Mouse (Mus musculus) gastrocnemius, postnatal 4 days (tissue): ENCODE data around the gene Mapkap1. TPM values are rescaled to one million over a fixed set of nuclear protein-coding genes. Genes with fewer than 3 reads are reported as not detected.

ENCODE experiments used
- DNase-seq, 2 experiments: peaks; one replicate each; pipeline ENCODE4 v3.0.0; 2021 to 2022; ENCODE audit warnings: low spot score in 2 of 2, mixed read lengths in 2 of 2
- total RNA-seq, 2 experiments: library from RNA; stranded (reverse); gene quantifications; 2 replicates each; pipeline ENCODE4 v1.2.3; 2021

The Mapkap1 gene
- total RNA-seq, 2 experiments from 2014 or later, result 50.8 to 51.7 TPM

DNA sequence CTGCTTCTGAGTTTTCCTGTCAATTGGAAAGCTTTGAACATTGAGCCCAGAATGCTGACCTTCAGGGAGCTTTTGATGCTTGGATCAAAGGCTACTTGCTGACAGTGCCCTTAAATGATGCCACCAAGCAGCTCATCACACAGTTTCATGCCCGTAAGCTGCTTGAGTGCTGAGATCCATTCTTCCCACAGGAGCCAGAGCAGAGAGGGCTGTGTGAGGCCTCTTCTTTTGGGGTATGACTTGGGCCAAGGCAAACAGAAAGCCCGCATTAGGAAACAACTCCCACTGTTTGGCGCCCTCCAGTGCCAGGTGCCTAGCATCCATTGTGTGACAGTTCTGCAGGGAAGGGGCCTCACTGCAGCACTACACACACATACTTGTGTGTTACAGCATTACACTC is 123.5 kb downstream of the Mapkap1 start:
- DNase-seq, result no peak

- DNase-seq, result no peak
Observed at GRCm38 (mm10) chr2:34531801-34532298, 125.3 kb downstream of the Mapkap1 start.

GRCm38 (mm10) chr2:34532394-34532793 is 125.8 kb downstream of the Mapkap1 start:
- DNase-seq, result no peak

DNA sequence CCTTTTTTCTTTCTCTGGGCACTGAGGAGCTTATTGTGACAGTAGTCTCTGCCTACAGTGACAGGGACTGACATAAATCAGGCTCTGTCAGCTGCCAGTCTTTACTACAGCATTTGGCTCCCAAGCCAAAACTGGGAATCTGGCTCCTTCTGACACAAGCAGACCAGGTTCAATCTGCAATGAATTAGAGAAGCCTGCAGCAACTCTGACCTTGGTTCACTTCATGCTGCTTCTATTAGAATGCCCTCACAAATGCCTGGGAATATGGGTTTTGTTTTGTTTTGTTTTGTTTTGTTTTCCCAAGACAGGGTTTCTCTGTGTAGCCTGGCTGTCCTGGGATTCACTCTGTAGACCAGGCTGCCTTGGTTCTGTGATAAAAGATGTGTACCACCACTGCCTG is 126.7 kb downstream of the Mapkap1 start:
- DNase-seq, result no peak

DNA sequence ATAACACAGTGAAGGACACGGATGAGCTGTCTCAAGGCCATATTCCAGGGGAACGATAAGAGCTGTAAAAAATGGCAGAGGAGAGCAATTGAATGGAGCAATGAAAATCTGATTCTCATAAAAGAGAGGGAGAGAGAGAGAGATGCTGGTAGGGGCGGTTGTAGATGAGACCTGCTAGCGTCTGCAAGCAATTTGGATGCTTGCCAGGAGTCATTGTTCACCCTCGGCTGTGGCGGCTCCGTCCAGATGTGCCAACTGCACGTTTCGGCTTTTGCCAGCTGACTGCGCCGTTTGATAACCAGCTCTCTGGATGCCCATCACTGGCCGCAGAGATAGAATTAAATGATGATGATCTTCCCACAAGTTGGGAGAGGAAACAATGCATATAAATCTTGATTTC is 128.4 kb downstream of the Mapkap1 start:
- no peak for DNase-seq

- DNase-seq, result no peak
Observed at GRCm38 (mm10) chr2:34537356-34537755, 130.8 kb downstream of the Mapkap1 start.

DNA sequence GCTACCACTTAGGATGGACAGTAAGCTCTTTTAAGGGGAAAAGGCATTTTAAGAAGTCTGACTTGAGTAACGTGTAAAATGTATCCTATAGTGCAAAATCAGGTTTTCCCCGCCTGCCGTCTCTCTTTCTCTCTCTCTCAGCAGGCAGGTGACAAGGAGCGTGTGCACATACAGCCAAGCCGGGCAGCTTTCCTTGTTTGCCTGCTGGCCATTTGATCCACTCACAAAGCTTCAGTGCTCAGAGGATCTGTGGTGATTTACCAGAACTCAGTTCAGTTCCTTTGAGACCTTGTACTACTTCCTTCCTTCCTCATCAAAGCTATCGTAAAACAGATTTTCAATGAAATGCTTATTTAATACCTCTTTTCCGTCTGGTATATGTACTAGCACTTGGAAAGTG is 137.0 kb downstream of the Mapkap1 start:
- DNase-seq, result no peak

- no peak for DNase-seq
Observed at GRCm38 (mm10) chr2:34544021-34544420, 137.4 kb downstream of the Mapkap1 start.

DNA sequence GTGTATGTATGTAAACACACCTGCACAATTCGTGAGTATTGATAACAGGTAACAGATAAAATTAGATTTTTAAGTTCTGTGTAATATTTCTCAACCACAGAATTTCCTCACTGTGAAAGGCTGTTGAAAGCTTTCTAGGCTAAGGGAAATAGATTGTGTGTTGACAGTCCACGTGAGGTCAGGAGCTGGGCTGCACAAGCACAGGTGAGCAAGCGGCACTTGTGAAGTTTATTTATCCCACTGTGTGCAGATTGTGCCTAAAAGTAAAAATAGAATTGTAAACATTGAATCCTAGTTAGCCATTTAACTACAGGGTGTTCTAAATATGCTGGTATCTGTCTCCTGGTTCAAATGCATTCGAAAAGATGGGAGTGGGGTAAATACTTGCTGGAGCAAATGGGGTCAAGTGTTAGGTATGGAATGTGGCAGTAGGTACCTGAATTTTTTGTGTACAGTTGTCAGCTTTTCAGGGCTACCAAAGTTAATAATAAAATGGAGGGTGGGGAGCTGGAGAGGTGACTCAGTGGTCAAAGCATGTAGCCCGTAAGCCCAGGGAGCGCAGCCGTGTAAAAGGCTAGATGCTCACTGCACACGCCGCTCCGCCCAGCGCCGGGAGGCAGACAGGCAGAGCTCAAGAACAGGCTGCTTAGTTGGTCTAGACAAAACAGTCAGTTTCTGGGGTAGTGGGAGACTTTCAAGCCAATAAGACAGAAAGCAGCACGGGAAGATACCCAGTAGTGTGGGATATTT is 138.2 kb downstream of the Mapkap1 start:
- DNase-seq, result no peak

DNA sequence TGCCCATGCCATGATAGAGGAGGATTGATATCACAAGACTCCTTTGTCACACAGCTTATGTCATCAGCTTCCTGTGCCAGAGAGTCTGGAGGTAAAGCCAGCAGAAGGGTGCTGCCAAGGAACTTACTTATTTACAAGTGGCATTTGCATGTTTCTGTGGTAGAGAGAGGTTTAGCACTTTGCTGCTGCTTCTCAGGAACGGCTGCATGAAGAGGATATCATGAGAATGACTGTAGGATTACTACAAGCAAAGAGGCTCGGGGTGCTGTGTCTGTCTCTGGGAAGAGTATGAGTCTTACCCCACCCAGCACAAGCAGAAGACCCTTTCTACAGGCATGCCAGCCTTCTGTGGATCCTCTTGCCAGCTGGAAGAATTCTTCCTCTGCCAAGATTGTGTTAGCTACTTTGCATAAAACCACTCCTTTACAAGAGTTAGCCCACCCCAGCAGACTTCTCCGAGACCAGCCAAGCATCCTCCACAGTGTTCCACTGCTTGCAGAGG is 139.7 kb downstream of the Mapkap1 start:
- no peak for DNase-seq

DNA sequence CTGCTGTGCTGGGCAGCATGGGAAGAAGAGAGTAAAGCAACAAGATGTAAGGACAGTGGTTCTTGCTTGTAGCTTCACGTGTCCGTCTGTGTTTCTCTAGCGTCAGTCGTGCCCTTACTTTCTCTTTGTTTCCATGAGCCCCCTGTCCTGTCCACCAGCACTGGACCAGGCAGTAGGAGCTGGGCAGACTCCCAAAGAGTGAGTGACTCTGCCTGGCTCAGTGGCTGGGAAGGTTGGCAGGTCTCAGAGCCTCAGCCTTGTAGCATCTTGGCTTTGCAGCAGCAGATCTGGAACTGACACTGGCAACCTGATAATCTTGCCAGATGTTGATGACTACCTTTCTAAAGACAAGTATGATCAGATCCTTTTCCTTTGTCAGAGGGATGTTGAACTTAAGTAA is 140.9 kb downstream of the Mapkap1 start:
- DNase-seq, result no peak

DNA sequence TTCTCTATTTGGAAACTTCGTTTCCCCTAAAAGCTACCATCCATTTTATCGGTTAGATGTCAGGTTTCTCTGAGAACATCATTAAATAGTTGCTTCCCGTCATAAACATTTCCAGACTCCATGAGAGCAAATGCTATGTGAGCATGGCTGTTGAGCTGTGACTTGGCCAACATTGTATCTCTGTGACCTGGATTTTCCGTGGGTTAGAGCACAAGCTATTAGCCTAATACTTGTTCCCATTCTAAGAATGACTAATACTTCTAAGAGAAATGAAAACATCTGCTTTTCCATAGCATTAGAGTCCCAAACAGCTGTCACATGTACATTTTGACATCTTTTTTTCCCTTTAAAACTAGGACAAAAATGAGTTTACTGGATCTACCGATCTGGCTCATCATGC is 142.4 kb downstream of the Mapkap1 start:
- no peak for DNase-seq

DNA sequence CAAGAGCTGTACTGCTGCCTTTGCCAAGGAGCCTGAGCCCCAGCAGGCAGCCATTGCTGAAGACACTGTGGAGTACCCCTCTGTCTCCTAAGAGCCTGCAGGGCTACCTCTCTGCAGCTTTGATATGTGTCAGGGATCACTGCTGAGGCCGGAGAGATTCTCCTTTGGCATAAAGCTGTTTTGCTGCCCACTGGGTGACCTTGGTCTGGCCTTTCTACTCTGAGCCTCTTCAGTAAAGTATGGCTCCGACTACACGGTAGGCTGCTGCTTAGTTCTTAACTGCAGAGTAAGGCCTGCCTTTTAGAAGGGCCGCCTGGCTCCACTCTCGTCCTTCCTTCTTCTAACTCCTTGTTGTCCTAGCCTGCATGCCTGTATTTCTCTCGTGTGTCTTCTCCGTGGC is 142.9 kb downstream of the Mapkap1 start:
- no peak for DNase-seq

- no peak for DNase-seq
Observed at GRCm38 (mm10) chr2:34552772-34553171, 146.2 kb downstream of the Mapkap1 start.

- no peak for DNase-seq
Observed at GRCm38 (mm10) chr2:34553580-34554231, 147.1 kb downstream of the Mapkap1 start.

GRCm38 (mm10) chr2:34560146-34560545 is 153.6 kb downstream of the Mapkap1 start:
- DNase-seq, result no peak

DNA sequence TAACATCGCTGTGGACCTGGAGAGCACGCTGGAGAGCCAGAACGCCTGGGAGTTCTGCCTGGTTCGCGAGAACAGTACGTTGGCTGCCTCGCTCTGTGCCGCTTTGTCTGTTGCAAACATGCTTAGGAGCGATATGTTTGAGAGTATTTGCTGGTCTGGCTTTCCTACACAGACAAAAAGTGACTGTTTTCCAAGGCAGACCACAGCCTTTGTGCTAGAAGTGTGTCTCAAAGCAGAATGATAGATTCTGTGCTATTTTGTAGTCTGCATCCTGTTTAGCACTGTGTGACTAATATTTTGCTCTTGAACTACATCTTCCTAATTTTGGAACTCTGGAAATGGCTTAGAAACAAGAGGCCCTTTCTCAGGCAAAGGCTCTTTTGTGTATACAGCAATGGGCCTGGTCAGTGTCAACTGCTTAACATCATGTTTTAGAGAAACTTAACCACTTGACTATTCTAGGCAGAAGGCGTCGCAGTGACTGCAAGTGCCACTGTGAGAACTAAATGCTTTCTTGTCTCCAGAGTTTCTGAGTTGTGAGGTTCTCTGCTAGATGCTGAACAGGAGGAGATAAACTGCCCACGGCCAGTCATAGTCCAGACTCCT is 156.6 kb downstream of the Mapkap1 start:
- no peak for DNase-seq

DNA sequence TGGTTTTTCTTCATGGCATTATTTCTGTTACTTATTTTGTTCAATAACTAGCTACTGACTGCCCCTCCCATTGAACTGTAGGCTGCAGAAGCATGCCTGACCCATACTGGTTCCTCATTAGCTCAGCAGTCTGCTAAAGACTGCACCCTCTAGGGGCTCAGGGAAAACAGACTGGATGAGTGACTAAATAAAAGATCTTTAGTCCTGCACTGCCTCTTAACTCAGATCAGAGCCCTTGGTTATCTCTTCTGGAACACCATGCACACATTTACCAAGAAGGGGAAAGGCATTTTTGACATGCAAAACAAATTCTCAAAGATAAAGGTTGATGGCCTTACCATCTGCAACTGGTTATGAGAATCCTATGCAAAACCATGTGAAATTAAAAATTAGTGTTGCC is 157.3 kb downstream of the Mapkap1 start:
- DNase-seq, result no peak

DNA sequence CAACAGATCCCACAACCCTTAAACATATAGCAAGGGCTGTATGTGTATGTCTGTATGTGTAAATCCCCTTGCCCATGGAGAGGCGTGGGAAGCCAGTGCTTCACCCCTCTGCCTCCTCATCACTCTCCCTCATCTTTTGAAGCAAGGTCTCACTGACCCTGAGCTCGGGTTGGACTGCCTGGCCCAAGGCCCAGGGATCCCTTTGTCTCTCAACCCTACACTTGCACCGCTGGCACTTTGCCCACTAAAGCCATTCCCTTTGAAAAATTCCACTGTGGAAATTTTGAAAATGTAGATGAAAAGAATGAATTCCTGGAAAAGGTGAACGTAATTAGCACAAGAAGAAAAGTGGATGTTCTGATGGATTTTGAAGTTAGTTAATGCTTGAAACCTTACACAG is 159.6 kb downstream of the Mapkap1 start:
- no peak for DNase-seq

GRCm38 (mm10) chr2:34566601-34567000 is 160.0 kb downstream of the Mapkap1 start:
- DNase-seq, result no peak

DNA sequence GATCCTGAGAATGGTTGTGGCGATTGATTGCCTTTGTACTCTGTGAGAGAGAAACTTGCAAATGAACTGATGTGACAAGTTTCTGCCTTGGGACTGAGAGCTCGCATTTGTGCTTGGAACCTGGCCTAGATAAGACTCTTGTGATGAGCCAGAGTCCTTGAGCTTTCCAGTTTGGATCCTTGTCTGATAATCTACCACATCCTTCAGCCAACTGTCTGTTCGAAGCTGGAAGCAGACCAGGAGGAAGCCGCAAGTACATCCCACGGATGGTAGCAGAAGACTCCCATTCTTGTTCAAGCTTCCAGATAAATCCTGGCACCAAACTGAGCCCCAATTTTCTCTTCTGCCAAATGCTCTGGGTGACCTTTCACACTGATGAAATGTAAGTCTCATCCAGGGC is 162.6 kb downstream of the Mapkap1 start:
- no peak for DNase-seq

- DNase-seq, result no peak
Observed at GRCm38 (mm10) chr2:34570378-34570777, 163.8 kb downstream of the Mapkap1 start.
